Mouse (Mus musculus): Measurements from ENCODE around the gene Cdcp2.

The Cdcp2 gene

GRCm38 (mm10) chr4:107096841-107097373 is at the start of gene Cdcp2:
Cdcp2 (plus strand) TSS chr4:107096891.
- no peak for DNase-seq (ENCODE audit: low spot score)

GRCm38 (mm10) chr4:107047806-107048205 is 48.9 kb upstream of the Cdcp2 start:
- DNase-seq (ENCODE audit: low spot score), result no peak

GRCm38 (mm10) chr4:107048568-107049162 is 48.0 kb upstream of the Cdcp2 start:
- peak; percentile 15 for DNase-seq (ENCODE audit: low spot score)

GRCm38 (mm10) chr4:107051889-107052288 is 44.8 kb upstream of the Cdcp2 start:
- no peak for DNase-seq (ENCODE audit: low spot score)

GRCm38 (mm10) chr4:107052962-107053553 is 43.6 kb upstream of the Cdcp2 start:
- no peak for DNase-seq (ENCODE audit: low spot score)

- no peak for DNase-seq (ENCODE audit: low spot score)
Observed at GRCm38 (mm10) chr4:107056088-107056487, 40.6 kb upstream of the Cdcp2 start.

GRCm38 (mm10) chr4:107058346-107058745 is 38.3 kb upstream of the Cdcp2 start:
- DNase-seq (ENCODE audit: low spot score), result no peak

GRCm38 (mm10) chr4:107058781-107059180 is 37.9 kb upstream of the Cdcp2 start:
- DNase-seq (ENCODE audit: low spot score), result peak; percentile 13

- no peak for DNase-seq (ENCODE audit: low spot score)
Observed at GRCm38 (mm10) chr4:107061560-107061959, 35.1 kb upstream of the Cdcp2 start.

- no peak for DNase-seq (ENCODE audit: low spot score)
Observed at GRCm38 (mm10) chr4:107063214-107063613, 33.5 kb upstream of the Cdcp2 start.

- no peak for DNase-seq (ENCODE audit: low spot score)
Observed at GRCm38 (mm10) chr4:107064394-107065098, 32.1 kb upstream of the Cdcp2 start.

GRCm38 (mm10) chr4:107066252-107067124 is 30.2 kb upstream of the Cdcp2 start, which contains the start of the genes Mrpl37 and Cyb5rl:
Mrpl37 (minus strand) TSS chr4:107066868.
Cyb5rl (plus strand) TSS chr4:107066988.
- DNase-seq (ENCODE audit: low spot score), result peak; percentile 97

GRCm38 (mm10) chr4:107067151-107067840 is 29.4 kb upstream of the Cdcp2 start:
- peak; percentile 8 for DNase-seq (ENCODE audit: low spot score)

GRCm38 (mm10) chr4:107072343-107072742 is 24.3 kb upstream of the Cdcp2 start:
- no peak for DNase-seq (ENCODE audit: low spot score)

- DNase-seq (ENCODE audit: low spot score), result no peak
Observed at GRCm38 (mm10) chr4:107075456-107075855, 21.2 kb upstream of the Cdcp2 start.

GRCm38 (mm10) chr4:107078894-107079293 is 17.8 kb upstream of the Cdcp2 start:
- no peak for DNase-seq (ENCODE audit: low spot score)

GRCm38 (mm10) chr4:107079716-107080115 is 17.0 kb upstream of the Cdcp2 start:
- no peak for DNase-seq (ENCODE audit: low spot score)

GRCm38 (mm10) chr4:107082185-107082584 is 14.5 kb upstream of the Cdcp2 start:
- DNase-seq (ENCODE audit: low spot score), result no peak

- no peak for DNase-seq (ENCODE audit: low spot score)
Observed at GRCm38 (mm10) chr4:107083126-107083525, 13.6 kb upstream of the Cdcp2 start.

GRCm38 (mm10) chr4:107084343-107084742 is 12.3 kb upstream of the Cdcp2 start:
- DNase-seq (ENCODE audit: low spot score), result no peak

GRCm38 (mm10) chr4:107084858-107085257 is 11.8 kb upstream of the Cdcp2 start:
- DNase-seq (ENCODE audit: low spot score), result no peak

Measured in lung, postnatal 25 days (tissue).